Mouse (Mus musculus) right cerebral cortex, postnatal 4 days (tissue): ENCODE results near the gene Bicc1.

ENCODE experiments used
- DNase-seq: peaks from one replicate; pipeline ENCODE4 v3.0.0-alpha.2; 2022

Bicc1 gene

DNA sequence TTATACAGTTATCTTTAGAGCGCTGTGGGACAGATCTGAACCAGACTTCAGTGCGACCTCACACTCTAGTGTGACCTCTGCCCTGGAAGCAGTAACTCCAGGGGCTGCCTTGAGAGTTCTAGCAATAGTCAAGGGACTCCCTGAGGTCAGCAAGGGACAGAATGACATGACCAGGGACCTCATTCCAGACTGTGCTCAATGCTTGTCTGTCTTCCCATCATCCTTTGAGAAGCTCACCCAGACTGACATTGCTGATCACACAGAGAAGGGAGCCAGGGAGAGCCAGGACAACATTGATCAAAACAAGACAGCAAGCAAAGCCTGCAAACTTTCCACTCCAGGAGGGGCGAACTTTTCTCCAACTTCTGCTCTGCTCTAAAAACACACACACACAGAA, 38.7 kb downstream of the Bicc1 start:
- no peak for DNase-seq

DNA sequence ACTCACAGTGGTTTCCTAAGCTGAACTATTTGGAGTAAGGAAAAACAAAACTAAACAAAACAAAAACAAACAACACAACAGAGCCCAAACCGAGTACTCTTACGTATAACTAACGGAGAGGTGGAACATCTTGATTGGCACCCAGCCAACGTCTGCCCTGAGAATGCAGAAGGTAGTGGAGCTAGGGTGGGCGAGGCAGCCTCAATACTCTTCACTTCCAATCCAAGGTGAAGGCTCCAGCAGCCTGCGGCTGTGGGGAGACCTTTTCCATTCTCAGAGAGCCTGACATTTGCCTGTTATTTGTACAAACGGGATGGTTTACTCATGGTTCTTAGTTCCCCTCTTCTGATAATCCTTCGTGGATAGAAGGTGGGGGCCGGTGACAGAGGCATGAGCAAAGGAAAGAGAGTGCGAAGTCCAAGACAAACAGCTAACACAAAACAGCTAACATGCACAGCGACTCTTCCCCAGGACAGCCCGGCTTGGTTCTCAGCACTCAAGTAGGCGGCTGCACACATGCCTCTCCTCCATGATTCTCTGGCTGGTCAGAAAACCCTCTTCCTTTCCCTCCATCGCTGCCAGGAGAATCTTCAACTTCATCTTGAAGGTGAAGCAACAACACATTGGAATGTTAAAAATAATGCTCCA, 39.3 kb downstream of the Bicc1 start:
- no peak for DNase-seq

DNA sequence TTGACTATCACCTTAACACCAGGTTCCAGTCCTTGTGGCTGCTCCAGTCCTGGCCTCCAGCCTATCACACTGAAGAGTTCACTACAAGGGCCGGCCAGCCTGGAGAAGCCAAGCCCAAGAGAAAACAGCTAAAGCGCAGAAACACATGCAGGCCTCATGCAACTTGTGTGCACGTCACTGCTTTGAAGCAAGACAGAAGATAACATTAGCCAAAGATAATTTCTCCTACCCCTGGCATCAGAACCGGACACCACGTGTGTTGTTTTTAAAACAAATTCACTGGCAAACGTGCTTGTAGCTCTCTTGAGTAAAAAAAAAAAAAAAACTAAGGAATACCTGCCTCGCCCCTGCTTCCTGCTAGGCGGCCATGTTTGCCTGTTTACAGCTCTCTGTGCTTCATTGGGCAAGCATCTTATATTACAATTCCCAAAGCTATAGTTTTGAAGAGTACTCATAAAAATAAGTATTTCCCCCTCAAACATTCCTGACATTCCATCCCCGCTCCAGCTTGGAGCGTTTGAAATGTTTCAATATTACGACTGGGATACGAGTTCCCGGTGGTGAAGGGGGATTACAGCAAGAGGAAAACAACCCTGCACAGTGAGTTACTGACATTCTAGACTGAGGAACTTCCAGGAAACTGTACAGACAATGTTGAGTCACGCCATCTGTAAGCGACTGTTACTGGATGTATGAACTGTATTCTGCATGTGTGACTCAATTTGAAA, 40.2 kb downstream of the Bicc1 start:
- DNase-seq: no peak

DNA sequence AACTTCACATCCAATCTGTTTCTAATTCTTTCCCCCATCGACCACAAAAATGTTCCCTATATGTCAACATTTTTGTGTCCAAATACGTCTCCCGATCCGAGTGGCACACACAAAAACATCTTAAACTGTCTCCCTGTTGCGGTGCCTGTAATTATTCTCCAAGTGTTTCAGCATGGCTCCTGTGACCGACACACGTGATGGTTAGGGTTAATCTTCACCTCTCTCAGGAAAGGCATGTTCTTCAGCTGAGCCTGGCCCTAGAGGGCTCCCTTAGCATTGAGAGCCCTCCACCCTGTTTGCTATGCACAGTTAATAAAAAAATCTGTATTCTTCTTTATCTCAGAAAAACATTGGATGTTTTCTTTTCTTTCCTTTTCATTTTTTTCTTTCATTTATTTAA, 41.7 kb downstream of the Bicc1 start:
- DNase-seq: no peak

DNA sequence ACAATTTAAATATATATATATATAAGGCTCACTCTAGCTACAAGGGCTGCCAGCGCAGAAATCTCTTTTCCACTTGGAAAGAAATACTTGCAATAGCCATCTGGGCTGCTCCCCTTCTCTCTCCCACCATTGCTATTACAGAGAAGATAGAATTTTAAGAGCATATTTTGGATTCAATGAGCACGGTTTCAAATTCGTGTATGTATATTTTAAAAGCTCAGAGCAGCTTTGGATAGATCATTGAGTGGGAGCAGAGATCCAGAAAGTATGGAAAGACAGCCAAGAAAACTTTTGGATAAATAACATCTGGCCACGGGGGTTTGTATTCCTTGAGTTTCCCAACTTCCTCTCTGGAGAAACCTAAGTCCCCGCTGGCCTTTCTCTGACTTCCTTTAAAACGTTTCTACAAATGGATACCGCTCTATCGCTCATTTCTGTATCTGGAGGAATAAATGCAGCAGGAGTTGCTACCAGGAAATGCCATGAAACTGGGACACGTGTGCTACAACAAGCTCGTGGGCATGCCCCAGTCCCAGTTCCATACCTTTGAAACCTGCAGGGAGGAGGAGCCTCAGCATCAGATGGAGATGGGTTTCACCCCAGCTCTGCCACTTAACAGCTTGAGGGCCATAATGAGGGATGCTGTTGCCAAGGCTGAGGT, 45.1 kb downstream of the Bicc1 start:
- DNase-seq: no peak

DNA sequence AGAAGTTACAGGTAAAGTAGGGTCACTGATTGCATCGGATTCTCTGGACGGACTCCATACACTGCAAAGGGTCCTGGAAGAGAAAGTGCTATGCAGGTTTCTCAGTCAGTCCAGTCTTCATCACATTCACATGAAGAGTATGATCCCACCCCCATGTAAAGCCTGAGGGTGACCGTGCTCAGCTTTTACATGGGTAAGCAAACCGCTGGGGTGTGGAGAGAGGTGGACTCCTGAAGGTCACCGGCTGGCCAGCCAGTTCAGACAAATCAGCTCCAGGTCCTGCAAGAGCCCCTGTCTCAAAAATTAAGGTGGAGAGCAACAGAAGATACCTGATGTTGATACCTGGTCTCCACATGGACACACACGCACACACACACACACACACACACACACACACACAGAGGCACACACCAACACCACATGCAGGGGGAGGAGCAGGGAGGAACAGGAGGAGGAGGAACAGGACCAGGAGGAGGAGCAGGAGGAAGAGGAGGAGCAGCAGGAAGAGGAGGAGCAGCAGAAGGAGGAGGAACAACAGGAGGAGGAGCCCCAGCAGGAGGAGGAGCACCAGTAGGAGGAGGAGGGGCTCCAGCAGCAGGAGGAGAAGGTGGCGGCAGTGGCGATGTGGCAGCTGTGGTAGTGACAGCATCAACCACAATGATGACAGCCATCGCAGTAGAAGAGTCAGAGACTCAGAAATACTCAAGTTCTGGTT, 52.9 kb downstream of the Bicc1 start:
- no peak for DNase-seq

DNA sequence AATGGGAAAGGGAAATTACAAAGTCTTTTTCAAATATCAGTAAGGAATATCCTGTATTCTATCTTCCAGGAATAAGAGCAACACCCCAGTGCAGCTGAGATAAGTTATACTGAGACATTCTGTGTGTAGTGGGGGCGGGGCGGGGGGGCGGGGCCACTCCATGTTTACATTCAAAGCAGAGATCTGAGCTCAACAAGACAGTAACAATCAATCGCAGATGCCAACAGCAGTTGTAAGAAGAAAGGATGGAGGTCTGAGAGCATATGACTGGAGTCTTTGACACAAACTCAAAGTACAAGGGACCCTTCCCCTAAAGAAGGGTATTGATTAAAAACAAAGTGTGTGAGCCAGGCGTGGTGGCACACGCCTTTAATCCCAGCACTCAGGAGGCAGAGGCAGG, 54.7 kb downstream of the Bicc1 start:
- no peak for DNase-seq

DNA sequence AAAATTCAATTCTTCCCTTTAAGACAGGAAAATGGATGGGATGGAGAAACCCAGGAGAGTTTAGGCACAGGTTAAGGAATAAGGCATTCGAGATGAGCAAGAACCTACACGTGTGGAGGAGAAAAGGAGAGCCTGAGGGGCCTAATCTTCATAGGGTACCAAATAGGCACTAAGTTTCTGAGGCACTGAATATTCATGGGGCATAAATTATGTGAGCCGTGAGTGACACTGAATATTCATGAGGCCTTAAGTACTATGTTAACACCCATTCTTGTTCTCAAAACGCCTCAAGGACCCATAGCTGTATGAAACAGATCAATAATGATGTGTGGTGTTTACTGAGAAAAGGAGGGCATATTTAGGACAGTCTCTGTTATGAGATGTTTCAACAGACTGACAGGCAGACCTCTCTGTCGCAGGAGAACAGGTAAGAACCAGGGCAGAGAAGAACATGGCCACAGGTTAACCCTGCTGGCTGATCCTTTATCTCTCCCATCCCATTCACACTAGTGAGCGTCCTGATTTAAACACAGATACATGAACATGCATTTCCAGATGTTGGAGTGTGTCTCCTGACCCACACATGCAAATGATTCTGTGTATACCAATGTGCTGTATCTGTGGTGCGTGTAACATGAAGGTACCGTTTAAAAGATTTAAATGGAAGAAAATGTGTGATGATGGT, 58.5 kb downstream of the Bicc1 start:
- no peak for DNase-seq

DNA sequence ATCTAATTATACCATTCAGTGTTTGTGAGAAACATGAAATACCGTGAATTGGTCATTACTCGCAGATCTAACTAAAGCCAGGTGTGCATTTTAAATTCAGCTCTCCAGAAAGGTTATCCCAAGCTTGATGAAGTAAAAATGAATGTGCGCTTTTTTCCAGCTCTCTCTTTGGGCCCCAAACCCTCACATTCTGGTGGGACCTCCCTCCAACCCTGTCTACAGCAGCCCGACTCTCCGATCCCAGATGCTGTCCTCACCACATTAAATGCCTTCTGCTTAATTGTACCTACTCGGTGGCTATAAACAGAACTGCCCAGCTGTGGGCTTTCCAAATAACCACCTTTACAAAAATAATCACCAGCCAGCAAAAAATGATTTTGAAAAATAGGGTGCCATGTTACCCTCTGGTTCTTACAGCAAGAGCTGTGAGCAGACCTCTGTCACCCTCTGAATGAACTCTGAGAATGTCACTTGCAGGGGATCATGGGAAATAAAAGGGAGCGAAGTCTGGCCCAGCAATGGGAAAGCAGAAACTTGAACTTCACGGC, 64.7 kb downstream of the Bicc1 start:
- DNase-seq: no peak

DNA sequence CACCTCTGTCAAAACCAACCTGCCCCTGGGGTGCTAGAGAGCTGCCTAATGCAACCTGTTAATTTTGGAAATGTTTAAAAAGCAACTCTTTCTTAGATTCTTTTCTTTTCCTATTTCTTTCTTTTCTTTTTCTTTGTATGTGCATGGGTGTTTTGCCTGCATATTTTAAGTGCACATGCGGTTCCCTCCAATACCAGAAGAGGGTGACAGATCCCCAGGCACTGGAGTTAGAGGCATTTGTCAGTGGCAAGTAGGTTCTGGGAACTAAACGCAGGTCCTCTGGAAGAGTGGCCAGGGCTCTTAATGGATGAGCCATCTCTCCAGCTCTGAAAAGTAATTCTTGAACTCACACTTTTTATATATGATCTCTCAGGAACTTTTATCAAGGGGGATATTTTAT, 66.2 kb downstream of the Bicc1 start:
- no peak for DNase-seq

DNA sequence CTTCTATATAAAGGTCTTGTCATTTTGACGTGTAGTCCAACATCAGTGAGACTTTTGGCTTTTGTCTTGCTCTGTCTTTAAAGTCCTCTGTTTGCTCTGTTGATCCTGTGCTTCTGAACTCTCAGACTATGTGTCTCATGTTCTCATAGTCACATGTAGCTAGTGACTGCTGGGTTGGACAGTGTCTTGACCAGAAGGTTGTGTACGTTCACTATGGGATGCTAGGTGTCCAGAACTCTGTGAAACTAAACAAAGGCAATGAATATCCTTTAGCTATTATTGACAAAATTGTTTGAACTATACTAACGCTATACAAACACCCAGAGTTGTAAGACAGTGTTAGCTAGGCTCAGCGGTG, 72.2 kb downstream of the Bicc1 start:
- no peak for DNase-seq

DNA sequence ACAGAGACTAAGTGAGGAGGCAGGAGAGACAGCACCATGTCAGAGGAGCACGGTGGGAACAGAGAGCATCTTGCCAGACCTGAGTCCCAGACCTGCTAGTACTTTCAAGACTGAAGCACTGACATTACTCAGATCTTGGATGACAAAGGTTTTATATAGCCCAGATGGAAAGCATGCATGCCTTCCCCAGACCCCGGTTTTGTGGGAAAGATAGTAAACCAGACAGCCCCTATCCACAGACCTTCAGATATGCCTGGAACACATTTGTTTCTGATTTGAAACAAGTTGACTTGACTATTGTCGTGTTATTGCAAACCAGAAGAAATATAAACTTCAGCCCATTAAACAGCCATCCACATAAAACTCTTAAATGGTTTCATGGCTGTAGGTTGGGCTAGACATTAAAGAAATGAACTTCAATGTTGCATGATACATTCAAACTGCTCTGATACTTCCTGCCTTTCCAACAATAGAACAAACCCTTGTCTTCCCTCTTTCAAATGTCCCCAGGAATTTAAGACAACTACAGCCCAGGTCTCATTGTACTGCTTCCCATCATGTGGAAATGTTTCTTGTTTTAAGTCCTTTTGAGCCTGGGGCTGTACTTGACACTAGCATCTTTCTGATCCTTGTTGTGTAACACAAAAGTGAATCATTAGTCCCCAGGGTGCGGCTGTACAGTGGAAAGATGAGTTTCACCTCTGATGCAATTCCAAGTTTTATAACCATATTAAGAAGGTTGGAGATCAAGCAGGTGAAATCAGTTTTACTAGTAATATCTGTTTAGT, 72.7 kb downstream of the Bicc1 start:
- DNase-seq: no peak

DNA sequence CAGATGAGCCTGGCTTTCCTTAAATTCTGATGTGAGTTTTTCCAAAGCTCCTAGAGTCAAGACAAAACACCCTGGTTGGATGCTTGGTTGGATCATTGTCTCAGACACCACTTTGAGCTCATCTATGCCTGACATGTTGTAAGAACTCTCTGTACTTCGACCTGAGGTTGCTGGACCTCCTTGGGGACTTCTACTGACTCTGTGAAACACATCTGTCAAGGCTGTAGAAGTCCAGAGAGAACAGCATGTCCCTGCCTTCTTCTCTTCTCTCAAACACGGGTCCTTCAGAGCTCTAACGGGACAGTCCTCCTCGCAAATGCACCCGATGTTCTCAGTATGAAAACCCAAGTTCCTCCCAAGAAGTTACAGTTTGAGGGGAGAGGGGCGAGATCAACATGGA, 76.5 kb downstream of the Bicc1 start:
- DNase-seq: no peak

DNA sequence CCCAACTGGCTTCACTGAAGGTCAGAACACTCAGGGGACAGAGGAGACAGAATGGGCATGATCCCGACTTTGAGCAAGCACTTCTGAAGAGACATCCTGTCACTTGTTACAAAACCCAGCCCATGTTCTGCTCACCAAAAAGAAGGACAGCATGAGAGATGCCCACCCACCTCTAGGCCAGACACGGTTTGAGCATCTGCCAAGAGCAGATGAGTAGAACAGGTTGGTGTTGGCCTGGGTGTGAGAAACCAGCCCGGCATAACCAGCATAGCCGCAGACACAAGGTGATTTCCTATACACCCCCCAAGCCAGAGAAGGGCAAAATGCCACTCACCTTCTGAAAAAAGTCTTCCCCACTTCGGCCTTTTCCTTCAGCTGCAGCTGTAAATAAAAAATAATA, 80.6 kb downstream of the Bicc1 start:
- DNase-seq: no peak

DNA sequence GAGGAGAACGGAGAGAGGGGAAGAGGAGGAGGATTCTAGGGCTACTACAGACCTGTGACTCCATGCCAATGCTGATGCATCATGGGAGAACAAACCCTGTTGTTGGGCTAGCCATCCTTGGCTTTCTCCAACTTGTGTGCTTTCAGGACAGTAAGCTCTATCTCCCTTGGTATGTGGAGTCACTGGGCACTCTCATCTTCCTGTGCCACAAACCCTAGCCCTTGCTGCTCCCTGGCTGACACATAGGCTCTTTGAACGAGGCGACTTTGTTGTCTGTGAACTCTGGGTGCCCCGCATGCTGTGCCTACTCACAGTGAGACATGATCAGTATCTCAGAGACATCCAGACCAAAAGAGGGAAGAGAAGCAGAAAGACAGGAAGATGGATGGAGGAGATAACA, 94.5 kb downstream of the Bicc1 start:
- no peak for DNase-seq

DNA sequence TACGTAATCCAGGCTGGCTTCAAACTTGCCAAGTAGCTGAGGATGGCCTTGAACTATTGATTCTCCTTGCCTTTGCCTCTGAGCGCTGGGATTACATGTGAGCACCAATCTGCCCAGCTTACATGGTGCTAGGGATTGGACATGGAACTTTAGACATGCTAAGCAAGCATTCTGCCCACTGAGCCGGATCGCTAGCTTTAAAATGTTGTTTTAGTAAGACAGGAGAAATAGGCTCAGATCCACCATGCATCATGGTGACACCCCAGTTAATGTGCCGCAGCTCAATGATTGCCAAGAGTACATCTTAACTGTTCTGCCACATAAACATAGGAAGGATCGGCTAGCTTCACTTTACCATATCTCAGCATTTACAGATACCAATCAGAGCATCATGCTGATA, 94.9 kb downstream of the Bicc1 start:
- DNase-seq: no peak

DNA sequence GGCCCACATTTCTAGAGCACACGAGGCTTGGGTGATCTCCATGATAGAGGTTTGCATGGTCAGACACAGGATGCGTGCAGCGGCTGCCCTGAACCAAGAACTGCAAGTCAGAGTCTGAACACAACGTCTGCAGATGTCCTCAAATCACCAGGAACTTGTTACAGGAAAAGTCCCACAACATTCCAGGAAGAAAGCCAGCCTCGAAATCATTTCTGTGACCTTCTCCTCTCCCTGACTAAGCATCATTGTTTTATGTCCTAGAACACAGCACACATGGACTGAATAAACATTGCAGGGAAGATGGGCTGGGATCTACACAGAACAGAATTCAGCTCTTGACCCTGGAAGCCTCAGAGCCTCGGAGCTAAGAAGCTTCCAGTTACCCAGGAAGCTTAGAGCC, 97.3 kb downstream of the Bicc1 start:
- no peak for DNase-seq

DNA sequence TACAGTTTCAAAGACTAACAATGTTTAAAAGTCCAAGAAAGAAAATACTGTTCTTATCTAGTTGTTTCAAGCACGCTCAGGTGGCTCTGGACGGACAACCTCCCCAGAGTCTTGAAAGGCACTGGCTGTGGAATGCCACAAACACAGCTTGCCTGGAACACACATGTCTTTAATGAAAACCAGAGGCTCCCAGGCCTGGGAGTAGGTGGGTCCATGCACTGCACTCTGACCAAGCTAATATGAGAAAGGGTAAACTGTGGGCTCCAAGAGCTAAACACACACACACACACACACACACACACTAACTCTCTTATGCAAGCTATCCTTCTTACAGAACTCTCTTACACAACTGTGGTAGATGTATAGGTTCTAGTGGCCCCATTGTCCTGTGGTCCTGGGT, 99.2 kb downstream of the Bicc1 start:
- no peak for DNase-seq

DNA sequence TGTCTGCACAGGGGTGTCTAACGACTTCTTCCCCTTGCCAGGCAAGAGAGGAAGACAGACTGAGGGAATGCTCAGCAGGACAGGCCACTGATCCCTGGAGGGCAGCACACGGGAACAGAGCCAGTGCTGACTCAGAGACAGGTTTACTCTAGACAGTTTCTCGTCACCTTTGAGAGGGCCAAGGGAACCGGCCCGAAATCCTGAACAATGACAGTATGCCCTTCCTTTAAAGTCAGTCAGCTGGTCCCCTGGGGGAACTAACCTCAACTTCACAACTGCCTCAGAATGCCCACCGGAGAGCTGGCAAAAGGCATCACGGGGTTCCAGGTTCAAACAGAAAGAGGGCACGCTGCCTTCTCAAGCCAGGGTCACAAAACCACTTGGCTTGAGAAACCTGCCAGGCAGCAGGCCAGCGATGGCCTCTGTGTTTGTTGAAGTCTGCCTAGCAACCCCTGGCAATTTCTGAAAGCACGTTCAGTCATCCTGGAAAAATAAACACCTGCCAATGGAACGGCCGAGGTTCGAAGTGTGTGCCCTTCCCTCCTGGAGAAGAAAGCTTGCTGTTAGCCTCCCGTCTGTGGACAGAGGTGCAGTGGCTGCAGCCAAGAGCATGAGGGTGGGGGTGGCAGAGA, 100.8 kb downstream of the Bicc1 start:
- DNase-seq: no peak

DNA sequence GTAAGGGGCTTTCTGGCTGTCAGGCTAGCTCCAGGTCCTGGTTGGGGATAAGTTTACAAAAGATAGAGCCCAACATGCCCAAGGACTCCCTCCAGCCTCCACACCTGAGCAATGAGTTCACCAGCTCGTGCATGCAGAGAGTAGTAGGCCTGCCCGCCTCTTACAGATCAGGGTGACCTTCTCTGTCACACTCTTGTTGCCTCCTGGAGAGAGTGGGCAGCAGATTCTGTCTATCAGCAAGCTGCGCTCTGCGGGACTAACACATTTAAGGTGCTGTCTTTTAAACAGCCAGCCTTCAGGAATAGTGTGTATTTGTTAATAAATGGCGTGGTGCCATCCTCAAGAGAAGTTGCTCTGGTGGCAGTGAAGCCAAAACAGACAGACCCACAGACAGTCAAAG, 101.4 kb downstream of the Bicc1 start:
- DNase-seq: no peak

DNA sequence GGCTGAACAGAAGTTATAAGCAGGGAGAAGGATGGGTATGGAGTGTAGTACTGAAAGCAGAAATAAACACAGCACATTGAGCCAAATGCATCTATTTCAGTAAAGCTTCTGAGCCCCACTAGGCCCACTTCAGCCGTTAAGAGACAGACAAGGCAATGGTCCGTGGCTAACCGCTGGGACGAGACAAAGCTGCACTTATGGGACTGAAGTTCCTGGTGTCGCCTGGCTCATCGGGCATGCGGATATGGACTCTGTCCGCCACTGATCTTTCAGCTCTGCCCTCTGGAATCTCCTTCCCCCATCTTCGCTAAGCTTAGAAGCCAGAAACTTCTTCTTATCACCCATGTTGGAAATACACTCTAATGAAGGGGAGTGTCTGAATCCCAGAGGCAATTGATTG, 106.8 kb downstream of the Bicc1 start:
- peak; percentile 10 for DNase-seq

DNA sequence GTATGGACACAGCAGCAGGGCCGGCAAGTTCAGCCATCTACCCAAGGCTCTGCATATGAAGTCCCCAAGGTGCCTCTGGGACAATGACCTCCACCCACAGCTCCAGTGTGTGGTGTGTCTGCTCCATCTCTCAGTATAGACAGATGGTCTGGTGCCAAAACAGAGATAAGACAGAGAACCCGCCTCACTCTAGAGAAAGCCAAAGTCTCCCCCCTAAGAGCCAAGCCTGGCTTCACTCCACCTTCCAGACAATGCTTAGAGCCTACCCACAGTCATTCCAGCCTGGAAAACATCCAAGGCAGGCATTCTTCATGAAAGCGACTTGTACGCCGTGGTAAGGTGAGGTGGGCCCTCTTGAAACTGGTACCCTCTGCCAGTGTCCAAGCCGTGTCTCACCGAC, 107.3 kb downstream of the Bicc1 start:
- DNase-seq: no peak
